Mouse (Mus musculus) ES-Bruce4 (cell line): ENCODE measurements at regions not wholly inside any gene's neighbourhood (a gene's known extent, or its start where the extent isn't known, plus 50 kb on each side); places are given as distances from the start of the nearest gene placed in this dataset.

ENCODE experiments used
- H3K27ac ChIP-seq: 2 replicates; pipeline ENCODE4 v1.5.1; 2012; ENCODE audit warnings: low read length, inconsistent platforms; ENCODE audit not compliant: insufficient read depth
- H3K27me3 ChIP-seq: 2 replicates; pipeline ENCODE4 v1.6.1; 2012; ENCODE audit warnings: mild to moderate bottlenecking, low read length, inconsistent platforms; ENCODE audit not compliant: control insufficient read depth, poor library complexity, insufficient read depth, severe bottlenecking
- H3K36me3 ChIP-seq: 2 replicates; pipeline ENCODE4 v1.6.1; 2012; ENCODE audit warnings: inconsistent platforms, mild to moderate bottlenecking, low read length, moderate library complexity; ENCODE audit not compliant: control insufficient read depth, poor library complexity, insufficient read depth, severe bottlenecking
- H3K4me1 ChIP-seq: one replicate; pipeline ENCODE4 v1.8.1; 2011; ENCODE audit warnings: low read length; ENCODE audit not compliant: control insufficient read depth, insufficient read depth
- H3K4me3 ChIP-seq: 2 replicates; pipeline ENCODE4 v1.5.1; 2011; ENCODE audit warnings: low read depth, mild to moderate bottlenecking, low read length
- H3K9ac ChIP-seq: 2 replicates; pipeline ENCODE4 v1.6.1; 2012; ENCODE audit warnings: low read depth, mild to moderate bottlenecking, inconsistent platforms; ENCODE audit not compliant: poor library complexity, severe bottlenecking
- H3K9me3 ChIP-seq: replicated peaks from 2 replicates; pipeline ENCODE4 v1.6.1; 2012; ENCODE audit warnings: mild to moderate bottlenecking, low read length, inconsistent platforms; ENCODE audit not compliant: control insufficient read depth, poor library complexity, insufficient read depth, severe bottlenecking
- CTCF ChIP-seq: IDR thresholded peaks from one replicate; pipeline ENCODE4 v1.8.1; 2011; ENCODE audit warnings: low read depth, low read length
- EP300 ChIP-seq: IDR thresholded peaks from 2 replicates; pipeline ENCODE4 v1.6.1; 2011; ENCODE audit warnings: low read depth, low read length; ENCODE audit not compliant: insufficient read depth
- POLR2A ChIP-seq: IDR thresholded peaks from one replicate; pipeline ENCODE4 v1.8.1; 2011; ENCODE audit warnings: low read length; ENCODE audit not compliant: insufficient read depth

DNA sequence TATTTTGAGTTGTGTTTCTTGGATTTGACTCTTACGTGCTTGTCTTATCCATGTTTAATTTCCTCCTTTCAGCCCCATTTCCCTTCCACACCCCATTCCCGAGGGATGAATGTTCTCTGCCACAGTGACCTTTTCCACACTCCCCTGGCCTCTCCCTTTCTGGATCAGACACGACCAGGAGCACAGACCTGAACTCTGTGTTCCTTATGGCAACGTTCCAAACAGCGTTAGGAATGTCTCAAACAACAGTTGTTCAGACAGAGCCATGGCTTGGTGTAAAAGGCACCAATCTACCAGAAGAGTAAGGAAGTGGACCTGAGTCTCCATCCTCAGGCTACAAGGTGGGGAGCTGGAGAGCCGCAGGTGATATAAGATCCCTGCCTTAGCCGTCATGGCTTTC is 52.6 kb upstream of the Dapl1 start:
- no peak for TF ChIP-seq EP300
- TF ChIP-seq CTCF = no peak
- no peak for TF ChIP-seq POLR2A
- Histone ChIP-seq H3K4me3 (no peak overlapping the region), H3K36me3 (no peaks in the 10 kb centered on the region), H3K27ac (no peak overlapping the region), H3K4me1 (no peaks in the 10 kb centered on the region), H3K9ac (no peak overlapping the region), H3K27me3 (no peaks in the 10 kb centered on the region), H3K9me3 (no peaks in the 10 kb centered on the region)
